Mouse (Mus musculus): ENCODE measurements around the gene Arntl.
"Not testable (repeated sequence)": the region's sequence is repeated elsewhere in the genome, so short reads cannot be mapped to it uniquely, and the experiment has no call there.

- TF ChIP-seq CTCF, EP300 (IDR thresholded peaks at IDR 0.05; ENCODE audit: low read depth): not testable (repeated sequence)
Observed at GRCm38 (mm10) chr7:113262510-113263467, 55.5 kb downstream of the Arntl start.

Measured in liver, postnatal 0 days (tissue).